Mouse (Mus musculus) liver, postnatal 0 days (tissue): ENCODE data around the gene Tpcn1. TPM values are rescaled to one million over a fixed set of nuclear protein-coding genes. Genes with fewer than 3 reads are reported as not detected.

Experiments used
- ATAC-seq: fragments of 200-750 bp; cut with Nextera tagmentation; 2 replicates; pipeline ENCODE4 v1.8.0; 2017; ENCODE audit warnings: mild to moderate bottlenecking, moderate library complexity
- DNase-seq: peaks from one replicate; pipeline ENCODE4 v3.0.0-alpha.2; 2016
- H3K27ac ChIP-seq: fragments of 300-500 bp; sonication (generic); 2 replicates; pipeline ENCODE4 v1.5.1; 2014; ENCODE audit warnings: antibody characterized with exemption, moderate library complexity, mild to moderate bottlenecking, low read depth
- H3K27me3 ChIP-seq: fragments of 300-500 bp; sonication (generic); 2 replicates; pipeline ENCODE4 v1.6.1; 2014; ENCODE audit warnings: low read length, control low read depth, mixed read lengths; ENCODE audit not compliant: insufficient read depth
- H3K36me3 ChIP-seq: fragments of 300-500 bp; sonication (generic); replicated peaks from 2 replicates; pipeline ENCODE4 v1.6.1; 2014; ENCODE audit warnings: mild to moderate bottlenecking, control low read depth, low read length, moderate library complexity, mixed read lengths; ENCODE audit not compliant: insufficient read depth
- H3K4me1 ChIP-seq: fragments of 300-500 bp; sonication (generic); 2 replicates; pipeline ENCODE4 v1.6.1; 2014; ENCODE audit warnings: antibody characterized with exemption, mild to moderate bottlenecking, control low read depth; ENCODE audit not compliant: insufficient read depth
- H3K4me2 ChIP-seq: fragments of 300-500 bp; sonication (generic); 2 replicates; pipeline ENCODE4 v1.6.1; 2014; ENCODE audit warnings: low read depth, mild to moderate bottlenecking, low read length, moderate library complexity, mixed read lengths
- H3K4me3 ChIP-seq: fragments of 300-500 bp; sonication (generic); 2 replicates; pipeline ENCODE4 v1.5.1; 2014; ENCODE audit warnings: low read depth, low read length
- H3K9ac ChIP-seq: fragments of 300-500 bp; sonication (generic); replicated peaks from 2 replicates; pipeline ENCODE4 v1.6.1; 2014; ENCODE audit warnings: mild to moderate bottlenecking, moderate library complexity
- H3K9me3 ChIP-seq: fragments of 300-500 bp; sonication (generic); 2 replicates; pipeline ENCODE4 v1.6.1; 2016; ENCODE audit warnings: mild to moderate bottlenecking, control low read depth, low read length, mixed read lengths
- CTCF ChIP-seq: sonication (generic); IDR thresholded peaks from 2 replicates; pipeline ENCODE4 v1.5.1; 2016; ENCODE audit warnings: antibody characterized with exemption, low read depth
- EP300 ChIP-seq: IDR thresholded peaks from 2 replicates; pipeline ENCODE4 v1.6.1; 2016; ENCODE audit warnings: antibody characterized with exemption, low read depth, mild to moderate bottlenecking
- WGBS: fragments of 180-500 bp; shearing (Covaris S2); extraction: QIAGEN DNeasy Blood & Tissue Kit; methylation state at CpG from one replicate; pipeline ENCODE4 v1.1.7; 2014; ENCODE audit not compliant: insufficient replicate concordance; 5-methylcytosine and 5-hydroxymethylcytosine counted together
- polyA plus RNA-seq: library from polyadenylated mRNA; unstranded; fragments of >200 nt; fragmentation: Nextera tagmentation; extraction: Ambion mirVana; gene quantifications from 2 replicates; pipeline ENCODE4 v1.2.1, GENCODE M21; 2015

Gene Tpcn1
- polyA plus RNA-seq, 1 experiment from 2014 or later, result 18.6 TPM

DNA sequence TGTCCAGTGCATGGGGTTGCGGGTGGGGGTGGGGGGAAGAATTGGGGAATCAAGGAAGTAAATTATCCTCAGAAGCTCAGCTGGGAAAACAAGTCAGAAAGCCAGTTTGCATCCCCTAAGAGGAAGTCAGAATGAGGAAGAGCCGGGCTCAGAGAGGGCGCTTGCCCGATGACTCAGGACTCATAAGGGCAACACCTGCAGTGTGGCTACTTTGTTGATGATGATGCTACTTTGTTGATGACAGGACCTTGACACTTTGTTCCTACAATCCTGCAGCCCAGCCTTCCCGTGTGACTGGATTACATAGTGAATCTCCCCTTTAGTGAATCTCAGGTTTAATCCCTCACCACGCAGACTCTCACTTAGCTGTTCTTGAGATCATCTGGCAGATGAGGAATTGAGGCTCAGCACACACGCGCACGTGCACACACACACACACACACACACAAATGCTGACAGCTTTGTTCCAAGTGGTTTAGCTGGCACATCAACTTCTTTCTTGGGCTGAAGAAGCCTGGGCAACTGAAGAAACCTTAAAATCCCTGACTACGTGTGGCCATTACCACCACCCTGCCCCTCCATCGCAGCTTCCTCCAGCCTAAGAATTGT is 18.1 kb downstream of the Tpcn1 start:
- Histone ChIP-seq H3K27ac (0 out of 2 replicates have a peak overlapping the region, but pooled peaks have one; percentile 20), H3K9ac (no peak overlapping the region), H3K4me1 (peaks cover 48% of the 10 kb centered on the region), H3K36me3 (peaks cover 9% of the 10 kb centered on the region; the same call in 1 of the 2 replicates), H3K9me3 (no peaks in the 10 kb centered on the region), H3K4me3 (no peak overlapping the region), H3K27me3 (no peaks in the 10 kb centered on the region), H3K4me2 (no peak overlapping the region)
- no peak for TF ChIP-seq CTCF
- no peak for TF ChIP-seq EP300
- WGBS, result 63% methylated on average over 11 of the region's 11 CpGs
- ATAC-seq (no peak), DNase-seq (no peak)

GRCm38 (mm10) chr5:120569791-120570190 is 18.7 kb downstream of the Tpcn1 start:
- ATAC-seq, result no peak
- Histone ChIP-seq H3K4me1 (peaks cover 46% of the 10 kb centered on the region), H3K27me3 (no peaks in the 10 kb centered on the region), H3K9me3 (no peaks in the 10 kb centered on the region), H3K27ac (0 out of 2 replicates have a peak overlapping the region, but pooled peaks have one; percentile 20), H3K36me3 (peaks cover 7% of the 10 kb centered on the region; the same call in 1 of the 2 replicates), H3K4me3 (no peak overlapping the region), H3K4me2 (no peak overlapping the region), H3K9ac (no peak overlapping the region)
- WGBS, result 96% methylated on average over 3 of the region's 3 CpGs
- TF ChIP-seq EP300 (no peak), CTCF (no peak)
- DNase-seq, result no peak

GRCm38 (mm10) chr5:120568964-120569363 is 19.5 kb downstream of the Tpcn1 start:
- H3K27ac ChIP-seq, result no peak overlapping the region
- no peak for ATAC-seq
- H3K4me3 ChIP-seq, result no peak overlapping the region
- H3K4me1 ChIP-seq, result peaks cover 46% of the 10 kb centered on the region
- H3K36me3 ChIP-seq, result peaks cover 3% of the 10 kb centered on the region; the same call in 1 of the 2 replicates
- no peak for DNase-seq
- H3K4me2 ChIP-seq, result no peak overlapping the region
- no peaks in the 10 kb centered on the region for H3K27me3 ChIP-seq
- no peak for TF ChIP-seq CTCF
- no peak for TF ChIP-seq EP300
- WGBS, result 67% methylated on average over 4 of the region's 4 CpGs
- no peaks in the 10 kb centered on the region for H3K9me3 ChIP-seq
- no peak overlapping the region for H3K9ac ChIP-seq

GRCm38 (mm10) chr5:120568336-120568768 is 20.1 kb downstream of the Tpcn1 start:
- ATAC-seq (no peak), DNase-seq (no peak)
- WGBS, result 83% methylated on average over 9 of the region's 9 CpGs
- Histone ChIP-seq H3K4me2 (no peak overlapping the region), H3K4me1 (peaks cover 52% of the 10 kb centered on the region), H3K27me3 (no peaks in the 10 kb centered on the region), H3K27ac (no peak overlapping the region), H3K9me3 (no peaks in the 10 kb centered on the region), H3K4me3 (no peak overlapping the region), H3K9ac (no peak overlapping the region; the same call in 1 of the 2 replicates), H3K36me3 (peaks cover 3% of the 10 kb centered on the region; the same call in 1 of the 2 replicates)
- no peak for TF ChIP-seq EP300
- no peak for TF ChIP-seq CTCF

GRCm38 (mm10) chr5:120567761-120568211 is 20.7 kb downstream of the Tpcn1 start:
- Histone ChIP-seq H3K27ac (peak overlapping the region; percentile 88), H3K36me3 (0 out of 2 replicates have a peak, but pooled peaks cover 3% of the 10 kb centered on the region), H3K4me3 (no peak overlapping the region), H3K9me3 (no peaks in the 10 kb centered on the region), H3K4me2 (no peak overlapping the region), H3K4me1 (peaks cover 57% of the 10 kb centered on the region), H3K9ac (0 out of 2 replicates have a peak overlapping the region, but pooled peaks have one; percentile 34), H3K27me3 (no peaks in the 10 kb centered on the region)
- whole genome bisulfite sequencing, result 86% methylated on average over 13 of the region's 14 CpGs
- ATAC-seq (no peak), DNase-seq (no peak)
- TF ChIP-seq EP300 (no peak), CTCF (no peak)

GRCm38 (mm10) chr5:120567253-120567701 is 21.2 kb downstream of the Tpcn1 start:
- ATAC-seq, result peak; percentile 64
- Histone ChIP-seq H3K4me2 (no peak overlapping the region), H3K36me3 (0 out of 2 replicates have a peak, but pooled peaks cover 3% of the 10 kb centered on the region), H3K27me3 (no peaks in the 10 kb centered on the region), H3K4me1 (peaks cover 60% of the 10 kb centered on the region), H3K27ac (peak overlapping the region; percentile 88), H3K4me3 (no peak overlapping the region), H3K9ac (0 out of 2 replicates have a peak overlapping the region, but pooled peaks have one; percentile 34), H3K9me3 (no peaks in the 10 kb centered on the region)
- peak; percentile 68 for DNase-seq
- TF ChIP-seq CTCF (no peak), EP300 (no peak)
- WGBS, result 66% methylated on average over 21 of the region's 21 CpGs
